Mouse (Mus musculus) ES-E14 (cell line): ENCODE measurements around the gene Tpst1.

Experiments used
- CHD2 ChIP-seq: IDR thresholded peaks from 2 replicates; pipeline ENCODE4 v1.6.1; 2014; ENCODE audit warnings: mild to moderate bottlenecking, low read depth, low read length, inconsistent platforms
- HCFC1 ChIP-seq: IDR thresholded peaks from 2 replicates; pipeline ENCODE4 v1.6.1; 2012; ENCODE audit warnings: low read length, inconsistent platforms, borderline replicate concordance; ENCODE audit not compliant: insufficient read depth

DNA sequence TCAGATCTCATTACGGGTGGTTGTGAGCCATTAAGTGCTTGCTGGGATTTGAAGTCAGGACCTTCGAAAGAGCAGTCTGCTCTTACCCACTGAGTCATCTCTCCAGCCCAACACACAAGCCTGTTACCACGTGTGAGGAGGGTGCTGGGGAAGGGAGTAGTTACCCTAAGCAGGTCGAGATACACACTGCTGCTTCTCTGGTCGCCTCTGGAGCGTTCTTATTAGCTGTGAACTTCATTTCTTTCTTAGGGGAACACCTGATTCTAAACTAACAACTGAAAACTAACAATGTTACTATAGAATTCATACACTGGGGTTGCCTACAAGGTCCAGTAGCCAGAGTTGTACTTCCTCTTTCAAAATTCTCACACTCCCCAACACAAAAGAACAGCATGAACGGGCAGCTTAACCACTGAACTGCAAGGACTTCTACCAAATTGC, 86.7 kb downstream of the Tpst1 start:
- no peak for TF ChIP-seq HCFC1
- no peak for TF ChIP-seq CHD2
